ENCODE assay signal across 8 mouse cellular contexts in genomic region chr17:29489971-29490712, GRCm38 (mm10). TPM values are rescaled to one million over a fixed set of nuclear protein-coding genes. Genes with fewer than 3 reads are reported as not detected.
DNase-seq lines count a peak whose midpoint lies in the region; ATAC-seq and TF ChIP-seq lines count a peak whose summit lies in the region.

No protein-coding gene starts in this region.

- peak overlapping the region; percentile 97 for H3K27ac ChIP-seq in ES-E14 (ENCODE audit: insufficient read depth, low read depth, low read length, poor library complexity, severe bottlenecking)
- peak overlapping the region; percentile 96 for H3K27ac ChIP-seq in forebrain, embryonic 15.5 days (replicated peaks)
- peak overlapping the region; percentile 84 for H3K27ac ChIP-seq in layer of hippocampus, adult 2 months
- peak overlapping the region; percentile 95 for H3K27ac ChIP-seq in lung, embryonic 14.5 days (ENCODE audit: low read depth)
- H3K27ac ChIP-seq in olfactory bulb, adult 2 months (ENCODE audit: insufficient read depth, low read depth, low read length), result peak overlapping the region; percentile 88
- peak overlapping the region; percentile 59 for H3K27ac ChIP-seq in thymus, adult 2 months (ENCODE audit: control insufficient read depth, insufficient read depth, low read length)

- peak overlapping the region; percentile 91 for H3K9ac ChIP-seq in ES-E14 (ENCODE audit: insufficient read depth, low read depth, low read length, poor library complexity, severe bottlenecking)
- peak overlapping the region; percentile 82 for H3K9ac ChIP-seq in forebrain, embryonic 15.5 days (replicated peaks)
- H3K9ac ChIP-seq in lung, embryonic 14.5 days, result peak overlapping the region; percentile 82

- in situ Hi-C loops in ES-E14 (cut with MboI; ENCODE audit: low sequenced_read_pairs in 2 of 2, unreplicated experiment in 2 of 2), result no loop called here

- peak overlapping the region; percentile 86 to 99 for H3K4me3 ChIP-seq in ES-E14 (ENCODE audit: insufficient read depth in 1 of 2, low read depth in 1 of 2, low read length in 2 of 2, poor library complexity in 1 of 2, severe bottlenecking in 1 of 2)
- peak overlapping the region; percentile 92 for H3K4me3 ChIP-seq in forebrain, embryonic 15.5 days
- H3K4me3 ChIP-seq in layer of hippocampus, adult 2 months, result peak overlapping the region; percentile 69
- H3K4me3 ChIP-seq in lung, embryonic 14.5 days (ENCODE audit: low read depth, low read length), result peak overlapping the region; percentile 95
- H3K4me3 ChIP-seq in olfactory bulb, adult 2 months (ENCODE audit: insufficient read depth, low read depth, low read length), result peak overlapping the region; percentile 57
- H3K4me3 ChIP-seq in thymus, adult 2 months (ENCODE audit: control insufficient read depth, insufficient read depth, low read length), result peak overlapping the region; percentile 80

- peak overlapping the region; percentile 70 for H3K4me2 ChIP-seq in forebrain, embryonic 15.5 days (replicated peaks)
- H3K4me2 ChIP-seq in lung, embryonic 14.5 days, result peak overlapping the region; percentile 93

- TF ChIP-seq POLR2A in olfactory bulb, adult 2 months (IDR thresholded peaks at IDR 0.05; ENCODE audit: insufficient read depth, low read depth, low read length), result peak; percentile 26; the same call in 1 of the 2 replicates
- TF ChIP-seq POLR2A in thymus, adult 2 months (IDR thresholded peaks at IDR 0.05; ENCODE audit: control insufficient read depth, extremely low read depth, insufficient read depth, low read length, poor library complexity), result peak; percentile 72; the same call in 1 of the 2 replicates

- peak; percentile 88 for ATAC-seq in forebrain, embryonic 15.5 days (replicated peaks)
- ATAC-seq in lung, embryonic 14.5 days (ENCODE audit: insufficient read depth), result peak; percentile 89

- DNase-seq in ES-E14 (ENCODE audit: low read depth, low spot score), result peak; percentile 100
- DNase-seq in cerebellum, adult 11-12 months, result peak; percentile 99
- DNase-seq in heart, postnatal 36 days, result peak; percentile 96
- peak; percentile 95 for DNase-seq in layer of hippocampus, adult 2 months (ENCODE audit: low spot score in 2 of 2)
- peak; percentile 100 for DNase-seq in lung, embryonic 14.5 days
- peak; percentile 99 for DNase-seq in thymus, adult 2 months

- TF ChIP-seq CTCF in layer of hippocampus, adult 2 months (conservative IDR thresholded peaks at IDR 0.05), result peak; percentile 36
- TF ChIP-seq CTCF in lung, embryonic 14.5 days (IDR thresholded peaks at IDR 0.05; ENCODE audit: low read depth), result no peak
- no peak for TF ChIP-seq CTCF in olfactory bulb, adult 2 months (IDR thresholded peaks at IDR 0.05; ENCODE audit: insufficient read depth, low read depth, low read length)
- no peak for TF ChIP-seq CTCF in thymus, adult 2 months (IDR thresholded peaks at IDR 0.05; ENCODE audit: borderline replicate concordance, control insufficient read depth, extremely low read depth, insufficient read depth, low read length, poor library complexity)

- no peaks in the 10 kb centered on the region for H3K27me3 ChIP-seq in forebrain, embryonic 15.5 days
- no peaks in the 10 kb centered on the region for H3K27me3 ChIP-seq in lung, embryonic 14.5 days (ENCODE audit: insufficient read depth, low read length)
- no peaks in the 10 kb centered on the region for H3K27me3 ChIP-seq in thymus, adult 2 months (ENCODE audit: control insufficient read depth, insufficient read depth, low read length)

- peaks cover 32% of the 10 kb centered on the region for H3K36me3 ChIP-seq in ES-E14 (ENCODE audit: control insufficient read depth, insufficient read depth, low read length, poor library complexity, severe bottlenecking)
- H3K36me3 ChIP-seq in forebrain, embryonic 15.5 days, result peaks cover 10% of the 10 kb centered on the region
- H3K36me3 ChIP-seq in lung, embryonic 14.5 days (ENCODE audit: insufficient read depth), result peaks cover 19% of the 10 kb centered on the region
- H3K36me3 ChIP-seq in thymus, adult 2 months (ENCODE audit: control insufficient read depth, insufficient read depth, low read length), result peaks cover 5% of the 10 kb centered on the region

- peaks cover 4 to 8% of the 10 kb centered on the region in 2 experiments; a peak in 2 of 4 replicates for H3K4me1 ChIP-seq in ES-E14 (ENCODE audit: control insufficient read depth in 2 of 2, insufficient read depth in 2 of 2, low read length in 2 of 2, poor library complexity in 1 of 2)
- H3K4me1 ChIP-seq in forebrain, embryonic 15.5 days, result peaks cover 31% of the 10 kb centered on the region
- H3K4me1 ChIP-seq in lung, embryonic 14.5 days (ENCODE audit: insufficient read depth), result no peaks in the 10 kb centered on the region
- H3K4me1 ChIP-seq in olfactory bulb, adult 2 months (ENCODE audit: control insufficient read depth, insufficient read depth, low read length), result peaks cover 18% of the 10 kb centered on the region
- peaks cover 28% of the 10 kb centered on the region for H3K4me1 ChIP-seq in thymus, adult 2 months (replicated peaks; ENCODE audit: control insufficient read depth, insufficient read depth, low read length)

- no peaks in the 10 kb centered on the region for H3K9me3 ChIP-seq in ES-E14 (ENCODE audit: control insufficient read depth, insufficient read depth, low read depth, low read length)
- H3K9me3 ChIP-seq in forebrain, embryonic 15.5 days, result no peaks in the 10 kb centered on the region
- H3K9me3 ChIP-seq in lung, embryonic 14.5 days (ENCODE audit: low read depth, low read length), result no peaks in the 10 kb centered on the region

- under 1% methylated on average over 58 of the region's 68 CpGs for WGBS in forebrain, embryonic 15.5 days
- WGBS in lung, embryonic 14.5 days, result 1% methylated on average over 55 of the region's 68 CpGs
- WGBS in olfactory bulb, adult 2 months, result under 1% methylated on average over 65 of the region's 68 CpGs
- WGBS in thymus, adult 2 months, result under 1% methylated on average over 62 of the region's 68 CpGs

- intact Hi-C loops in heart, postnatal 36 days (cut with DNase I), result loop anchor here (2.0 to 5.0 kb wide), 3 partner anchors 31 to 223 kb away; partner anchors contain the start of gene BC004004

TF ChIP-seq in ES-E14, 5 proteins besides CTCF, POLR2A, EP300 and RAD21:
- TF ChIP-seq ZNF384 (IDR thresholded peaks at IDR 0.05; ENCODE audit: low read depth, low read length) (0 out of 2 replicates have a peak, but pooled peaks have one; percentile 4), MAFK (IDR thresholded peaks at IDR 0.05; ENCODE audit: insufficient read depth, low read depth, low read length) (no peak), HCFC1 (IDR thresholded peaks at IDR 0.05; ENCODE audit: borderline replicate concordance, insufficient read depth, low read length) (0 out of 2 replicates have a peak, but pooled peaks have one; percentile 25)
TF ChIP-seq in ES-E14: peak in this region for 2.

RNA-seq across cellular contexts. Expression of gene Pim1, which starts 0.4 kb away (rescaled TPM):
- total RNA-seq in ES-E14 (2012; rRNA removed), result 75.3 and 82.0 TPM in 2 replicates
- 15.6 and 17.7 TPM in 2 replicates for polyA plus RNA-seq in forebrain, embryonic 15.5 days (2015; fragmentation: Nextera tagmentation; extraction: Ambion mirVana)
- total RNA-seq in heart, postnatal 36 days (2021), result 10 to 100 TPM; 22.3 to 36.3 TPM
- total RNA-seq in layer of hippocampus, adult 2 months (2021), result 1 to 10 TPM; 4.2 to 5.6 TPM
- 14.1 and 16.0 TPM in 2 replicates for polyA plus RNA-seq in lung, embryonic 14.5 days (2014; fragmentation: Nextera tagmentation; extraction: Ambion mirVana)
- polyA plus RNA-seq in olfactory bulb, adult 2 months (2012; ENCODE audit: insufficient read depth, insufficient read length, low replicate concordance, missing spikeins), result not detected in 2 replicates
- 92.7 and 128 TPM in 2 replicates for polyA plus RNA-seq in thymus, adult 2 months (2012; rRNA removed)

RNA-seq across cellular contexts. Expression of gene Gm17657, which starts 59.3 kb away (rescaled TPM):
- 18.3 TPM in 2 replicates for total RNA-seq in ES-E14 (2012; rRNA removed)
- not detected in 2 replicates for polyA plus RNA-seq in forebrain, embryonic 15.5 days (2015; fragmentation: Nextera tagmentation; extraction: Ambion mirVana)
- total RNA-seq in heart, postnatal 36 days (2021), result not detected
- not detected for total RNA-seq in layer of hippocampus, adult 2 months (2021)
- not detected in 2 replicates for polyA plus RNA-seq in lung, embryonic 14.5 days (2014; fragmentation: Nextera tagmentation; extraction: Ambion mirVana)
- polyA plus RNA-seq in olfactory bulb, adult 2 months (2012; ENCODE audit: insufficient read depth, insufficient read length, low replicate concordance, missing spikeins), result not detected in 2 replicates
- polyA plus RNA-seq in thymus, adult 2 months (2012; rRNA removed), result not detected in 2 replicates

RNA-seq across cellular contexts. Expression of gene Tbc1d22b, which starts 59.4 kb away (rescaled TPM):
- total RNA-seq in ES-E14 (2012; rRNA removed), result 8.3 and 8.6 TPM in 2 replicates
- polyA plus RNA-seq in forebrain, embryonic 15.5 days (2015; fragmentation: Nextera tagmentation; extraction: Ambion mirVana), result 22.3 and 22.9 TPM in 2 replicates
- 10 to 100 TPM; 11.9 to 12.5 TPM for total RNA-seq in heart, postnatal 36 days (2021)
- 10 to 100 TPM; 39.8 to 41.7 TPM for total RNA-seq in layer of hippocampus, adult 2 months (2021)
- polyA plus RNA-seq in lung, embryonic 14.5 days (2014; fragmentation: Nextera tagmentation; extraction: Ambion mirVana), result 17.4 TPM in 2 replicates
- polyA plus RNA-seq in olfactory bulb, adult 2 months (2012; ENCODE audit: insufficient read depth, insufficient read length, low replicate concordance, missing spikeins), result not detected in 2 replicates
- 47.8 and 55.8 TPM in 2 replicates for polyA plus RNA-seq in thymus, adult 2 months (2012; rRNA removed)

Comparison
In these comparisons a context has a peak if more than half of its experiments do, and no peak if none do; other contexts are left out.
1. Peak in every context shown above with its lines: DNase-seq, ATAC-seq, H3K4me3 ChIP-seq and H3K27ac ChIP-seq.